Mouse (Mus musculus): Measurements from ENCODE around the gene Mad2l2. TPM values are rescaled to one million over a fixed set of nuclear protein-coding genes. Genes with fewer than 3 reads are reported as not detected.
A peak's percentile ranks its signal among the peaks of the same experiment; 100 is the strongest.

The Mad2l2 gene
- polyA plus RNA-seq, 1 experiment from 2014 or later, result 83.6 TPM

- H3K4me1 ChIP-seq (ENCODE audit: control insufficient read depth, insufficient read depth, low read length), result peaks cover 23% of the 10 kb centered on the region
- no peaks in the 10 kb centered on the region for H3K9me3 ChIP-seq (ENCODE audit: control insufficient read depth, low read length)
- peak overlapping the region; percentile 88 for H3K4me2 ChIP-seq
- peak overlapping the region; percentile 77 for H3K9ac ChIP-seq (ENCODE audit: low read length)
- WGBS, result under 1% methylated on average over 52 of the region's 55 CpGs
- ATAC-seq (ENCODE audit: low FRiP score), result peak; percentile 92
- H3K4me3 ChIP-seq (ENCODE audit: low read depth, low read length), result peak overlapping the region; percentile 65
- H3K36me3 ChIP-seq (ENCODE audit: control insufficient read depth, insufficient read depth, low read length), result peaks cover 2% of the 10 kb centered on the region; the same call in 1 of the 2 replicates
- peaks cover 41% of the 10 kb centered on the region for H3K27me3 ChIP-seq (ENCODE audit: control insufficient read depth, insufficient read depth, low read length)
- DNase-seq (ENCODE audit: low spot score, missing footprints), result peak; percentile 100
- H3K27ac ChIP-seq (ENCODE audit: low read depth, low read length), result peak overlapping the region; percentile 75
These were observed 29.6 kb downstream of the Mad2l2 start for GRCm38 (mm10) chr4:148159544-148160435.

GRCm38 (mm10) chr4:148160436-148161390 lies 30.5 kb downstream of the Mad2l2 start, which contains the start of the genes Fbxo44 and Fbxo2:
Fbxo44 (minus strand) TSS chr4:148160482.
Fbxo2 (plus strand) TSS chr4:148160621.
- no peaks in the 10 kb centered on the region for H3K9me3 ChIP-seq (ENCODE audit: control insufficient read depth, low read length)
- peaks cover 50% of the 10 kb centered on the region for H3K27me3 ChIP-seq (ENCODE audit: control insufficient read depth, insufficient read depth, low read length)
- H3K4me1 ChIP-seq (ENCODE audit: control insufficient read depth, insufficient read depth, low read length), result peaks cover 23% of the 10 kb centered on the region
- ATAC-seq (ENCODE audit: low FRiP score) (no peak), DNase-seq (ENCODE audit: low spot score, missing footprints) (peak; percentile 94)
- H3K36me3 ChIP-seq (ENCODE audit: control insufficient read depth, insufficient read depth, low read length), result no peaks in the 10 kb centered on the region; the same call in 1 of the 2 replicates
- peak within 1 kb of the TSS; percentile 65 for H3K4me3 ChIP-seq (ENCODE audit: low read depth, low read length)
- peak within 1 kb of the TSS; percentile 77 for H3K9ac ChIP-seq (ENCODE audit: low read length)
- peak within 1 kb of the TSS; percentile 75 for H3K27ac ChIP-seq (ENCODE audit: low read depth, low read length)
- 0% methylated on average over 38 of the region's 43 CpGs for WGBS
- peak within 1 kb of the TSS; percentile 88 for H3K4me2 ChIP-seq

GRCm38 (mm10) chr4:148164002-148164439 lies 33.8 kb downstream of the Mad2l2 start:
- Histone ChIP-seq H3K9me3 (ENCODE audit: control insufficient read depth, low read length) (no peaks in the 10 kb centered on the region), H3K27me3 (ENCODE audit: control insufficient read depth, insufficient read depth, low read length) (peaks cover 64% of the 10 kb centered on the region), H3K9ac (ENCODE audit: low read length) (0 out of 2 replicates have a peak overlapping the region, but pooled peaks have one; percentile 35), H3K36me3 (ENCODE audit: control insufficient read depth, insufficient read depth, low read length) (no peaks in the 10 kb centered on the region), H3K4me1 (ENCODE audit: control insufficient read depth, insufficient read depth, low read length) (peaks cover 20% of the 10 kb centered on the region), H3K27ac (ENCODE audit: low read depth, low read length) (no peak overlapping the region), H3K4me2 (peak overlapping the region; percentile 46), H3K4me3 (ENCODE audit: low read depth, low read length) (peak overlapping the region; percentile 22)
- WGBS, result under 1% methylated on average over 28 of the region's 29 CpGs
- ATAC-seq (ENCODE audit: low FRiP score), result no peak
- DNase-seq (ENCODE audit: low spot score, missing footprints), result peak; percentile 94

- no peak overlapping the region for H3K9ac ChIP-seq (ENCODE audit: low read length)
- H3K36me3 ChIP-seq (ENCODE audit: control insufficient read depth, insufficient read depth, low read length), result no peaks in the 10 kb centered on the region
- H3K4me3 ChIP-seq (ENCODE audit: low read depth, low read length), result peak overlapping the region; percentile 22; the same call in 1 of the 2 replicates
- peak overlapping the region; percentile 46 for H3K4me2 ChIP-seq
- peaks cover 66% of the 10 kb centered on the region for H3K27me3 ChIP-seq (ENCODE audit: control insufficient read depth, insufficient read depth, low read length)
- H3K9me3 ChIP-seq (ENCODE audit: control insufficient read depth, low read length), result no peaks in the 10 kb centered on the region
- no peak overlapping the region for H3K27ac ChIP-seq (ENCODE audit: low read depth, low read length)
- DNase-seq (ENCODE audit: low spot score, missing footprints), result no peak
- ATAC-seq (ENCODE audit: low FRiP score), result no peak
- peaks cover 20% of the 10 kb centered on the region for H3K4me1 ChIP-seq (ENCODE audit: control insufficient read depth, insufficient read depth, low read length)
- 0% methylated on average over 16 of the region's 16 CpGs for WGBS
These were observed 34.3 kb downstream of the Mad2l2 start for GRCm38 (mm10) chr4:148164461-148164860.

GRCm38 (mm10) chr4:148165551-148165950 lies 35.4 kb downstream of the Mad2l2 start:
- H3K4me3 ChIP-seq (ENCODE audit: low read depth, low read length), result no peak overlapping the region
- H3K4me1 ChIP-seq (ENCODE audit: control insufficient read depth, insufficient read depth, low read length), result peaks cover 20% of the 10 kb centered on the region
- no peaks in the 10 kb centered on the region for H3K36me3 ChIP-seq (ENCODE audit: control insufficient read depth, insufficient read depth, low read length)
- no peak overlapping the region for H3K9ac ChIP-seq (ENCODE audit: low read length)
- ATAC-seq (ENCODE audit: low FRiP score), result no peak
- 5% methylated on average over 17 of the region's 17 CpGs for WGBS
- H3K27me3 ChIP-seq (ENCODE audit: control insufficient read depth, insufficient read depth, low read length), result peaks cover 70% of the 10 kb centered on the region
- H3K9me3 ChIP-seq (ENCODE audit: control insufficient read depth, low read length), result no peaks in the 10 kb centered on the region
- no peak overlapping the region for H3K27ac ChIP-seq (ENCODE audit: low read depth, low read length)
- no peak for DNase-seq (ENCODE audit: low spot score, missing footprints)
- H3K4me2 ChIP-seq, result no peak overlapping the region

GRCm38 (mm10) chr4:148166431-148166830 lies 36.2 kb downstream of the Mad2l2 start:
- peak; percentile 92 for DNase-seq (ENCODE audit: low spot score, missing footprints)
- WGBS, result 4% methylated on average over 10 of the region's 10 CpGs
- Histone ChIP-seq H3K27ac (ENCODE audit: low read depth, low read length) (no peak overlapping the region), H3K36me3 (ENCODE audit: control insufficient read depth, insufficient read depth, low read length) (no peaks in the 10 kb centered on the region), H3K27me3 (ENCODE audit: control insufficient read depth, insufficient read depth, low read length) (peaks cover 61% of the 10 kb centered on the region), H3K4me1 (ENCODE audit: control insufficient read depth, insufficient read depth, low read length) (peaks cover 14% of the 10 kb centered on the region), H3K9me3 (ENCODE audit: control insufficient read depth, low read length) (no peaks in the 10 kb centered on the region), H3K4me2 (peak overlapping the region; percentile 17; the same call in 1 of the 2 replicates), H3K9ac (ENCODE audit: low read length) (peak overlapping the region; percentile 16; the same call in 1 of the 2 replicates), H3K4me3 (ENCODE audit: low read depth, low read length) (no peak overlapping the region)
- peak; percentile 27; the same call in 1 of the 2 replicates for ATAC-seq (ENCODE audit: low FRiP score)

GRCm38 (mm10) chr4:148166986-148167385 lies 36.8 kb downstream of the Mad2l2 start:
- H3K27ac ChIP-seq (ENCODE audit: low read depth, low read length), result no peak overlapping the region
- H3K4me2 ChIP-seq, result peak overlapping the region; percentile 17; the same call in 1 of the 2 replicates
- 0 out of 2 replicates have a peak, but pooled peaks have one; percentile 10 for ATAC-seq (ENCODE audit: low FRiP score)
- peaks cover 59% of the 10 kb centered on the region for H3K27me3 ChIP-seq (ENCODE audit: control insufficient read depth, insufficient read depth, low read length)
- no peaks in the 10 kb centered on the region for H3K9me3 ChIP-seq (ENCODE audit: control insufficient read depth, low read length)
- H3K4me1 ChIP-seq (ENCODE audit: control insufficient read depth, insufficient read depth, low read length), result peaks cover 14% of the 10 kb centered on the region
- H3K9ac ChIP-seq (ENCODE audit: low read length), result no peak overlapping the region; the same call in 1 of the 2 replicates
- no peaks in the 10 kb centered on the region for H3K36me3 ChIP-seq (ENCODE audit: control insufficient read depth, insufficient read depth, low read length)
- no peak overlapping the region for H3K4me3 ChIP-seq (ENCODE audit: low read depth, low read length)
- peak; percentile 93 for DNase-seq (ENCODE audit: low spot score, missing footprints)
- 28% methylated on average over 4 of the region's 4 CpGs for WGBS

GRCm38 (mm10) chr4:148168287-148168686 lies 38.1 kb downstream of the Mad2l2 start:
- Histone ChIP-seq H3K4me1 (ENCODE audit: control insufficient read depth, insufficient read depth, low read length) (peaks cover 14% of the 10 kb centered on the region), H3K9ac (ENCODE audit: low read length) (no peak overlapping the region), H3K4me2 (no peak overlapping the region), H3K27me3 (ENCODE audit: control insufficient read depth, insufficient read depth, low read length) (peaks cover 58% of the 10 kb centered on the region), H3K27ac (ENCODE audit: low read depth, low read length) (no peak overlapping the region), H3K9me3 (ENCODE audit: control insufficient read depth, low read length) (no peaks in the 10 kb centered on the region), H3K36me3 (ENCODE audit: control insufficient read depth, insufficient read depth, low read length) (no peaks in the 10 kb centered on the region), H3K4me3 (ENCODE audit: low read depth, low read length) (no peak overlapping the region)
- no peak for ATAC-seq (ENCODE audit: low FRiP score)
- DNase-seq (ENCODE audit: low spot score, missing footprints), result peak; percentile 93
- WGBS, result 33% methylated on average over 7 of the region's 7 CpGs

All from midbrain, embryonic 11.5 days (tissue).